Mouse (Mus musculus) CD8-positive naive resting alpha-beta T cell, adult 2 months (primary cell): ENCODE data around the gene Parp6.

Source experiments
- DNase-seq, 2 experiments: peaks; one replicate each; pipeline ENCODE4 v3.0.0; 2022; ENCODE audit warnings: low read depth in 2 of 2, low spot score in 2 of 2

Gene Parp6

DNA sequence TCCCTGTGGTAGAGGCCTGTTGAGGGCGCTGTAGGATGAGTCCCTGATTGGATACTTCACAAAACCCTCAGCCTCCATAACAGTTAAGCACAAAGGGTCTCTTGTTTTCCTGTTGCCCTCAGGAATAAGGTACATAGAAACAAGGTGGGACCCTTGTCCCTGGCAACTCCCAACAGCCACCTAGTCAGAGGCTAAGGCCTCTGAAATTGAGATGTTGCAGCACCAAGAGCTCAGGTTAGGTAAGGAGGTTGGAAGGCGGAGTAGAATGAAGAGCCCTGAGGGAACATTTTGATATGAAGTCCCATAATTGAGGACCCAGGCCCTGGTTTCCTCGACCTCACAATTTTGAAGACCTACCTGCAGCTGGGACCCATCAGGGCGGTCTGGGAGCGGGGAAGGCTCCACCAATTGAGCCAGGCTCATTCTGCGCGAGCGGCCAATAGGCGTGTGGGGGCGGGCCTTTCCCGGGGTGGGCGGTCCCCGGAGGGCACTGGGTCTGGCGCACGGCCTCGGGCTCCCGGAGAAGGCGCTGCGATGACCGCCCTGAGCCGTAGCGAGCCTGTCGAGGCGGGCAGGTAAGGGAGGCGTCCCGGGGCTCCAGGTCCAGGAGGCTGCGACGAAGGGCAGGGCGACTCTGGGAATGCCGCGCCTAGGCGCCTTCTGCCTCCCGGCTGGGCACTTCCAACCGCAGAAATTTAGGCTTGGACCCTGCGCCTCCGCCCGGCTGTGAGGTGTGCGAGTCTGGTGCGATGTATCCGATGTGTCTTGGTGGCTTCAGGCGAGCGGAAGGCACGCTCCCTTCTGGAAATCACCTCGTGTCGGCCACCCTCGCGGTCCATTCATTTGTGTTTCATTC, 62.8 kb downstream of the Parp6 start, which contains the start of gene Gramd2:
Gene Gramd2 (plus strand): TSS at position 467 of the 856 bp plus-strand sequence.
- DNase-seq: no peak

DNA sequence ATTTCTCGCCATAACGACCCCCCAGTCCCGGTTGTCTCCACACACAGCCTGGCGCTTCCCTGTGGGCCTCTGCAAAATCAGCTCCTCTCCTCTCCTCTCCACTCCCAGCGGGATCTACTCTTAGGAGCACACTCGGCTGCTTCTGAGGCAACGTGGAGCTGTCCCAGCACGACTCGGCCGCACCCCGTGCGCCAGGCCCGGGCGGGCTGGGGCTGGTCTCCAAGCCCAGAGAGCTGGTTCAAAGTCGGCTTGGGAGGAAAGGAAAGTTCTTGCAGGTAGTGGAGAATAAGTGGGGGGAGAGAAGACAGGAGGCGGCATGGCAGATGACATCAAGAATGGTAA, 63.4 kb downstream of the Parp6 start:
- DNase-seq: no peak

DNA sequence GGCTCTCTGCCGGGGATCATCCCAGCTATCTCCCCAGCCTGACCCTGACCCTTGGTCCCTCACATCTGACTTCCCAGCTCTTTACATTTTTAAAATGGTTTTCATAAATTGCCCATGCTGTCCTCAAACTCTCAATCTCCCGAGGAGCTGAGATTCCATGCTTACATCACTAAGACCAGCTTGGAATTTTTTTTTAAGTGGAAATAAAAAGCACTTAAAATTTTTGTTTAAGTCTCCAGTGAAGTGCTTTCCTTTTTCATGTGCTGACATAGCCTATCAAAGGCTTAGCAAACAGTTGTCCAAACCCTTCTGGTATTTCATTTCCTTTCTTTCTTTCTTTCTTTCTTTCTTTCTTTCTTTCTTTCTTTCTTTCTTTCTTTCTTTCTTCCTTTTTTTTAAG, 66.9 kb downstream of the Parp6 start:
- no peak for DNase-seq

DNA sequence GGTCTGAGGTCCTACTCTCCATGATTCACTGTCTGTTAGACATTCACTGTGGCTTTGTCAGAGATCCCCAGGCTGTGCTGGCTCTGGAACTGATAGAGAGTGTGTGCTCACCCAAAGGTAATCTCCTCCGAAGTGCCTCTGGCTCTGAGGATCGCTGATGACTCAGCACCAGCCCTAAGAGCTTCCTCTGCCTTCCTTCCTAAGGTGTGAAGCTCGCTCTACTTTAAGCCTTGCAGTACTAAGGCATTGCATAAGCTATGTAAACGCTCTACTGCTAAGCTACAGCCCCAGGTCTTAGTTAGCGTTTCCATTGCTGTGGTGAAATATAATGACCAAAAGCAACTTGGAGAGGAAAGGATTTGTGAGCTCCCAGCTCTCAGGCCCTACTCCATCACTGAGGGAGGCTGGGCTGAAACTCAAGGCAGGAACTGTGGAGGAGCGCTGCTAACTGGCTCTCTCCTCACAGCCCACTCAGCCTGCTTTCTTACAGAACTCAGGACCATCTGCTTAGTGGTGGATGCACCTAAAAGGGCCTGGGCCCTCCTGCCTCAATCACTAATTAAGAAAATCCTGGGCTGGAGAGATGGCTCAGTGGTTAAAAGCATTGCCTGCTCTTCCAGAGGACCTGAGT, 70.4 kb downstream of the Parp6 start:
- DNase-seq: no peak

DNA sequence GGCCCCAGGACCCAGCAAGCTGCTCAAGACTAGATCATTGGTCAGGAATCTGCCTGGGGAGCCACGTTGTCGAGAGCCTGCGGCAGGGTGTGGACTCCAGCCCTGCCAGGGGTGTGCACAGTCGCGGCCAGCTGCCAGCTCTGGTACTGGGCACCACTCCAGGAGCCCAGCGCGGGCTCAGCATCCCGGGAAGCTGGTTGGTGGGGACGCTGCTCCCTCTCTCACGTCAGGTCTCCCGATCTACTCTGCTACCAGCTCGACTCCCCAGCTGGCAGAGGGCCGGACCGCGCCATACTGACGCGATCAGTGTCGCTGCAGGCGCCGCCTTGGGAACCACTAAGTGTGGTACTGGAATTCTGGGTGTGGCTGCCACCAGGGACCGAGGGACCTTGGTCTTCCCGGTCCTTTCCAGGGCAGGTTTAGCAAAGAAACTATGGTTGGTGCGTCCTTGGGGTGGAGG, 74.6 kb downstream of the Parp6 start:
- no peak for DNase-seq

DNA sequence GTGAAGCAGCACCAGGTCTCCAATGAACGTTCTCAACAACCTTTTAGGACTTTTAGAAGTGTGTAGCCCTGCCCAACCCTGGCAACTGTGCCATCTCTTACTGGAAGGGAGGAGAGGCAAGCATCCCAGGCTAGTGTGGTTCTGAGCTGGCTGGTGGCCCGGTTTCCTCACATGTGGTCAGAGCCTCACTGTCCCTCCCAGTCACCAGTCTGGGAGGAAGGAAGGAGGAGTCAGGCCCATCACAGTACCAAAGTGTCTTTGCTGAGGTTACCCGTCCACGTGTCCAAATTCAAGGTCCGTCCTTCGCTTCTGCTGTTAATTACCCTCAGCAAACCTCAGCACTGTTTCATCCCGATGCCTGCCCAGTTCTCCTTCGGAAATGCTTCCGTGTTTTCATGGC, 75.1 kb downstream of the Parp6 start:
- no peak for DNase-seq

DNA sequence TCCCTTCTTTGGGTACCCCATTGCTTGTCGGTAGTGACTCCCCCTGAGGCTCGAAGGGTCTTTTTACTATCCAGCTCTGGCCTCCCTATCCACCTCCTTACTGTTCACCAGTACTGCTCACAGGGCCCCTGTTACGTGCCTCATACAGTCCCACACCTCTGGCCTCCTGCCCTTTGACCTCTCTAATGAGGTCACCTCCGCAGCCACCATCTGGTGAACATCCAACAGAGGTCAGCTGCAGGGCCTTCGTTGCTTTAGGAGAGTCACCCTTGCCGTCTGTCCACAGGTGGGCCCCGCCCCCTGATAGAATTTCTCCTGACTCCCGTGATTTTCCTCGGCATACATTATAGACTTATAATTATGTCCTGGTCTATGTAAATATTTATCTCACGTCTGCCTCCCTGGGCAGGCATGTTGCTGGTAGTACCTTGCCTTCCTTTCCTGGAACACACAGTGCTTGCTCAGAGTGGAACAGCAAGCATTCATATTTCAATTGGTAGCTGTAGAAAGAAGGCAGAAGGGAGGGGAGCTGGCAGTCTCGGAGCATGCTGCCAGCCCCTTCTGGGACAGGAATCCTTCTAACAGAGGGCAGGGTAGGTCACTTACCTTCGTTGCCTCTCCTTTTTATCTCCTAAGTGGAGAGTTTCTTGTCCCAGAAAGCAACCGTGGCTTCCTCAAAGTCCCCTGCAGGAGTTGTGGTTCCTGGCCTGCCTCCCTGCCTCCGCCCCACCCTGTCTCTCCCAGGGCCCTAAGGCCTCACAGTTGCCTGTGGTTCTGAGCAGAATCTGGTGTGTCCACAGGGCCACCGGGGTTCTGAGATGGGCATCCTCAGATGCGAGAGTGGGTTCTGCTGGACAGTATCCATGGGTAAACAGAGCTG, 77.7 kb downstream of the Parp6 start:
- no peak for DNase-seq

DNA sequence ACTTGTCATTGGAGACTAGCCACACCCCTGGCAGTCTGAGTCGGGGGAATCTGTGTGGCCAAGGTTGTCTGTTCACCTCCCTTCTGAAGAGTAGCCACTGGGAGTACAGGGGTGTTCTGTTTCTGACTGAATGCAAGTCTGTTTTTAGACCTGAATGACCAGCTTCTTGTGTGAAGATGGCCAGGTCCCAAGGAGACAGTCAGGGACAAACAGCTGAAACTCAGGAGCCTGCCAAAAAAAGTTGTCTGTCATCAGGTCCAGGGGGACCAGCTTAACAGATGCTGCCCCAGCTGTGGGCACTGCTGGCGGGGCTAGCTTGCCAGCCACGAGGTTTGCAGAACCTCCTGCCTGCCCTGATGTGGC, 78.3 kb downstream of the Parp6 start:
- no peak for DNase-seq

DNA sequence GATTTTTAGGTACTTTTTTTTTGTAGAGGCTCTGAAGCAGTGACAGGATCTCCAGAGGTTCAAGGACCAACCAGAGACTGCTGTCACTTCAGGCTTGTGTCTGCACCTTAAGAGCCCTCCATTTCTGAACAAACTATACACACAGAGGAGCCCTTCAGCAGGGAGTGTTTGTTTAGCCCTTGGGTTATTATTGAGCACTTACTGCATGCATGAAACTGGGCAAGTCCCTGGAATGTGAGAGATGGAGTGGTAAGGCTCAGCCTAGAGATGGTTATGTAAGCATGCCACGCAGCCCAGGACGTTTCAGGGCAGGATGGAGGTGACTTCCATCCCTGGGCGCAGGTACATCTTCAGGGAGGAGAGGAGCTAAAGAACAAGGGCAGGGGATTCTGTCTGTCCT, 79.3 kb downstream of the Parp6 start:
- no peak for DNase-seq
